Mouse (Mus musculus) gastrocnemius, adult 2 months (tissue): ENCODE data around the gene Spata33. TPM values are rescaled to one million over a fixed set of nuclear protein-coding genes. Genes with fewer than 3 reads are reported as not detected.
"Not testable (repeated sequence)": the region's sequence is repeated elsewhere in the genome, so short reads cannot be mapped to it uniquely, and the experiment has no call there.

Experiments used
- DNase-seq: peaks from one replicate; pipeline ENCODE4 v3.0.0; 2022
- H3K27ac ChIP-seq: fragments of 200-600 bp; 2 replicates; pipeline ENCODE4 v1.8.1; 2022; ENCODE audit warnings: mild to moderate bottlenecking
- H3K4me3 ChIP-seq: fragments of 200-600 bp; 2 replicates; pipeline ENCODE4 v1.8.1; 2022; ENCODE audit warnings: mild to moderate bottlenecking, moderate library complexity
- CTCF ChIP-seq: fragments of 200-600 bp; IDR thresholded peaks from 2 replicates; pipeline ENCODE4 v1.8.1; 2022; ENCODE audit warnings: antibody characterized with exemption, mild to moderate bottlenecking, moderate library complexity
- intact Hi-C: fragments of 180-260 bp; cut with DNase I; formaldehyde crosslinking; loops from one replicate; pipeline ENCODE4 v1.15.1; 2025
- long read RNA-seq, 2 experiments: library from polyadenylated mRNA; stranded (forward); transcript quantifications; one replicate each; pipeline ENCODE4 v2.0.0; 2021
- total RNA-seq, 2 experiments: library from RNA; stranded (reverse); gene quantifications; 2 replicates each; pipeline ENCODE4 v1.2.3; 2021

The Spata33 gene
- total RNA-seq = 1 to 10 TPM; 1.2 to 1.8 TPM
- long read RNA-seq, experiment 1 = 0 reads
- long read RNA-seq, experiment 2 = 0 reads

DNA sequence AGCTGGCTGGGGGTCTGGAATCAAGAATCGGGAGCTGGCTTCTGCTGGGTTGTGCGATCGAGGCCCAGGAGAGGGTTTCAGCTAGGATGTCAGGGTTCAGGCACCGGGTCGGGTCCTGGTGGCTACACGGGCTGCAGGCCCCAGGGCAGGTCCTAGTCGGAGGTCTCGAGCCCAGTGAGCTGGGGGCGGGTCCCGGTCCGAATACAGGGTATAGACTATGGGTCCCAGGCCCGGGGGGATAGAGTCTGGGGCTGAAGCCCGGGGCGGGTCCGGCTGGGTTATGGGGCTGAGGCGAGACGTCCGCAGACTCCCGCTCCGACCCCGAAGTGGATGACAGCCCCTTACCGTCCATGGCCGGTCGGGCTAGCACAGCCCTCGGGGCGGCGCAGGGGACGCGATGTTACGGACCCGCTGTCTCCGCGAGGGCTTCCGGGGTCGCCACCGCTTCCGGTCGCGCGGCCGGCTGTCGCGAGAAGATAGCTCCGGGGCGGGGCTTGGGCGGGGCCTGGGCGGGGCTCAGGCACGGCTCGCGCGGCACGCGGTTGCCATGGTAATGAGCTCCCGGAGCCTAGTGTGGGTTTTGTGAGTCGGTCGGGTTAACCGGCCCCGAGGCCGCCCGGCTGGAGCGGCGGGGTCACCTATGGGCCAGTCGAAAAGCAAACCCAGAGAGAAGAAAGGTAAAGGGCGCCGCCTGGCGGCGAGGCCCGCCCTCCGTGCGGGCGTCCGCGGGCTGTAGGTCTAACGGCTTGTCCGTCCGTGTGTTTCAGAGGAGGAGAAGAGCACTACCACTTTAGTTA, at the start of gene Spata33, which contains the start of gene Chmp1a:
TSS of gene Spata33 (plus strand) at position 512 of the 797 bp plus-strand sequence.
TSS of gene Chmp1a (minus strand) at position 443 of the 797 bp plus-strand sequence.
- Histone ChIP-seq H3K27ac (peak within 1 kb of the TSS; percentile 94), H3K4me3 (peak within 1 kb of the TSS; percentile 81)
- TF ChIP-seq CTCF = peak; percentile 95
- intact Hi-C loops = loop anchor here (5.0 kb wide), 1 partner anchor 110 kb away; the partner anchor contains the start of gene Rpl13
- DNase-seq = peak; percentile 91

DNA sequence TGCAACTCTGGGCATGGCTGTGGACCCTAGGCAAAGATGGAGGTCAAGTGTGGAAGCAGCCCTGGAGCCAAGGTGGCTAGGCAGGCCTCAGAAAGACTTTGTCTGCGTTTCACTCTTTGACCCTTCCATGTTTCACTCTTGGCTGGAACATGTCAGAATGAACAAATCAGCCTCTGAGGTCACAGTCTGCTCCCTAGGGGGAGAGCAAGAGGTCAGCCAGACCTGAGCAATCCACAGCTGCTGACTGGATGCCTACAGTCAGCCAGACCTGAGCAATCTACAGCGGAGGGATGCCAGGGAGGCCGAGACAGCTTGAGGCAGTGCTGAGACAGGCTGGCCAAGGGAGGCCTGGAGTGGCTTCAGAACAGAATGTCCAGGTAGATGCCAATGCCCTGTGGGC, 31.2 kb upstream of the Spata33 start:
- Histone ChIP-seq H3K27ac (peak overlapping the region; percentile 63), H3K4me3 (no peak overlapping the region)
- DNase-seq = peak; percentile 82
- intact Hi-C loops = no loop called here
- TF ChIP-seq CTCF = no peak

DNA sequence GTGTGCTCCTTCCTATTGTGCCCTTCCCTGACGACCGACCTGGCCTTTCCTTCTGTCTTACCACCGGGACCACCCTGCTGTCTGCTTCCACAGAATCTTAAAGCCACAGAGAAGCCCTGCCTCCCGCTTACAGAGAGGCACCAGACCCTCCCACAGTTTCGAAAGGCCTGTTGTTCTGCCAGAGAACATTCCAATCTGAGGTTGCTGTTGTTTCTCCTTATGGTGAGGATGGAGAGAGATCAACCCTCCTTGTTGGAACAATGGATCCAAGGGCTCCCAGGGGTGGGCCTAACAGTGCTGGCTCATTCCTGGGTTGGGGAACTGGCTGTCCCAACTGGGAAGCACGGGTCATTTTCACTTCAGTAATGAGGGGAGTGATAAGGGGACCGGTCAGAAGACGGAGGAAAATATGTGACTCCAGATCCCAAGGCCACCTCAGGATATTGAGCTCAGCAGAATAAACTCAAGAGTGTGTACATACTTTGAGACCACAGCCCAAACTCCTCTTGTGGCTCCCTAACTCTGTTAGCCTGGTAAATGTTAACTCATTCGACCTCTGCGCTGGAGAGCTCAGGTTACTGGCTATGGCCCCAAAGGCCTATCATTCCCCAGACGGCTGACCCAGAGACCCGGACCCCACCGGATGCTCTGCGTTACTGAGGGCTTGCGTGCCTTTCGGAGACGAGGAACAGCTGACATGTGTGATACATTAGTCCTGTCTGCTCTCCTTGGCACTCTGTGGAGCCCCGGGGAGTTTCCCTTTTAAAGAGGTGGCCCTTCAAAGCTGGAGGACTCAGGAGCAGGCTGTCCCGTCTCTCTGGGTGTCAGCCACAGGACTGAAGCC, 26.8 kb upstream of the Spata33 start, which contains the start of gene Dpep1:
TSS of gene Dpep1 (plus strand) at position 677 of the 844 bp plus-strand sequence.
- Histone ChIP-seq H3K4me3 (peak within 1 kb of the TSS; percentile 64), H3K27ac (peak within 1 kb of the TSS; percentile 84)
- TF ChIP-seq CTCF = no peak
- intact Hi-C loops = loop anchor here (2.0 kb wide), 1 partner anchor 31 kb away; no protein-coding TSS in a partner anchor
- peak; percentile 76 for DNase-seq

DNA sequence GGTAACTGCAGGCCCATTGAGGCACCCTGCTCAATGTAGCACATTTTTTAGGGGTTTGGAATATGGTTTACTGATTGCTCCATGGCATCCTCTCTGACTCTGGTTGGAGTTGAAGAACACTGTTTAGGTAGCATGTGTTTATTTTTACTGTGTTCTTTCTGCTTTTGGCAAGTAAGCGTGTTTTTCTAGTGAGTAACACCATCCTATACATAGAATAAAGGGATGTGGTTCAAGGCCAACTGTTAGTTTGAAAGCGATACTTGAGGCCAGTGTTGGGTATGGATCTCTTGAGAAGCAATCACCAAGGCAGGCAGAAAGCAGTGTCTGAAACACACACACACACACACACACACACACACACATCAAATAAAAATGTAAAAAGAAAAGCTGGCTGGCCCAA, 24.6 kb upstream of the Spata33 start:
- peak overlapping the region; percentile 84 for H3K27ac ChIP-seq
- DNase-seq = no peak
- intact Hi-C loops = no loop called here

DNA sequence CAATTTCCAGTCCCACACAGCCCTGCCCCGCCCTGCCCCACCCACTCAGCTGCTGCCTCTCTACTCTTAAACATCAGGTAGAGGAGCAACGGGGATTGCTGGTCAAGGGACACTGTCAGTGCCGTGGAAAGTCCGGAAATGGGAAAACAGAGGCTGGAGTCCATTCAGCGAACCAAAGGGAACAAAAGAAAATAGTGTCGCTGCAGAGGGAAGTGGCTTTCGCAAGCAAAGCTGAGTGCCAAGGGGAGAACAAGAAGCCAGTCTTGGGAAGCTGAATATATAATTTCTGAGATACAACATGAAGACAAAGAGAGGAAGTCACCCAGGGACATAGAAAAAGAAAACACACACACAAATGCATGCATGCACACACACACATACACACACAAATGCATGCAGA, 23.8 kb upstream of the Spata33 start:
- TF ChIP-seq CTCF = no peak
- DNase-seq = peak; percentile 21
- Histone ChIP-seq H3K27ac (peak overlapping the region; percentile 63), H3K4me3 (peak overlapping the region; percentile 64)
- intact Hi-C loops = no loop called here

More for the DNA sequence above, 24.6 kb upstream of the Spata33 start:
- no peak for TF ChIP-seq CTCF
- peak overlapping the region; percentile 64 for H3K4me3 ChIP-seq

DNA sequence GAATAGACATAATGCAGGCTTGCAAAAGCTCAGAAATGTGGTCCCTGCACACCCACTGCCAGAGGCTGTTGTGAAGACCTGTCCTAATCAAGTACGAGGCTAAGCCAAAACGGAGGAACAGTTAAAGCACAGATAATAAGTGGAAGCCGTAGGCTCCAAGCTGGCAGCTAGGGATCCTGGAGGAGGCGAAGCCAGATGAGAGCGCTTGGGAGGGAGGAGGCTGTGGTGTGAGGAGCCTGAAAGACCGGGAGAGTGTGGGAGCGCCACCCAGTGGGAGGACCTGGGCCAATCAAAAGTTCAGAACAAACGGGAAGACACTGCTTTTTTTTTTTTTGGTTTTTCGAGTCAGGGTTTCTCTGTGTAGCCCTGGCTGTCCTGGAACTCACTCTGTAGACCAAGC, 22.0 kb upstream of the Spata33 start:
- Histone ChIP-seq H3K4me3 (peak overlapping the region; percentile 45), H3K27ac (peak overlapping the region; percentile 28; the same call in 1 of the 2 replicates)
- intact Hi-C loops = loop anchor here (2.0 to 10.0 kb wide), 3 partner anchors 46 to 356 kb away; no protein-coding TSS in a partner anchor
- peak; percentile 85 for DNase-seq
- peak; percentile 68 for TF ChIP-seq CTCF

DNA sequence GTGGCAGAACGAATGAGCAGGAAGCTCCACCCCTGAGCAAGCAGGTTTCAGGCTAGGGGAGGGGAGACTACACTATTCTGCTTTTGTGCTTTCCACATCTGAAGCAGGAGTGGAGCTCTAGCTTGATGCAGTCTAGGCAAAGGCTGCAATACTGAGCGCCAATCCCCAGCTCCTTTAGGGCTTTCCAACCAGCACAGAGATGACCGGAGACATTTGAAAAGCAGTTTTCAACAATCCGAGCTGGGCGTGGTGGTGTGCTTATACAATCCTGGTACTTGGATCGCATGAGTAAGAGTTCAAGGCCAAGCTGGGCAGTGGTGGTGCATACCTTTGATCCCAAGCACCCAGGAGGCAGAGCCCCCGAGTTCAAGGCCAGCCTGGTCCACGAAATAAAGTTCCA, 20.7 kb upstream of the Spata33 start:
- DNase-seq = peak; percentile 7
- H3K27ac ChIP-seq = no peak overlapping the region
- H3K4me3 ChIP-seq = no peak overlapping the region
- intact Hi-C loops = loop anchor here (2.0 to 10.0 kb wide), 3 partner anchors 47 to 357 kb away; no protein-coding TSS in a partner anchor
- TF ChIP-seq CTCF = no peak

DNA sequence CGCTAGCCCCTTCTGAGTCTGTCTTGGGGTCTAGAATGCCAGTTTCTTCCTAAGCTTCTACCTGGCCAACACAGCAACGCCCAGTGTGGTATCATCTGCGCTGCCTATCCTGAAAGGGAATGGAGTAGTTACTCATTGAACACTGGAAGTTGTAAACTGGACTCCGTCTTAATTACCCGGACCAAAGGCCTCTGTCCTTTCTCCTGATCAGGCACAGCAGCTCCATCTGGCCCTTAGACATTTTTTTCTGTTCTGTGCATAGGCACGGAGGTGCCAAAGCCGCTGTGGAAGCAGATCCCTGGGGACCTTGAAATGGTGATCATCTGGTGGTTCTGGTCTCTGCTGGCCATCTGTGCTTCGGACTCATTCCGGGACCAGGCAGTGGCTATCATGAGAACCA, 18.9 kb upstream of the Spata33 start:
- no peak overlapping the region for H3K4me3 ChIP-seq
- TF ChIP-seq CTCF = no peak
- no peak overlapping the region for H3K27ac ChIP-seq
- peak; percentile 5 for DNase-seq
- intact Hi-C loops = loop anchor here (10.0 kb wide), 1 partner anchor 359 kb away; no protein-coding TSS in a partner anchor

DNA sequence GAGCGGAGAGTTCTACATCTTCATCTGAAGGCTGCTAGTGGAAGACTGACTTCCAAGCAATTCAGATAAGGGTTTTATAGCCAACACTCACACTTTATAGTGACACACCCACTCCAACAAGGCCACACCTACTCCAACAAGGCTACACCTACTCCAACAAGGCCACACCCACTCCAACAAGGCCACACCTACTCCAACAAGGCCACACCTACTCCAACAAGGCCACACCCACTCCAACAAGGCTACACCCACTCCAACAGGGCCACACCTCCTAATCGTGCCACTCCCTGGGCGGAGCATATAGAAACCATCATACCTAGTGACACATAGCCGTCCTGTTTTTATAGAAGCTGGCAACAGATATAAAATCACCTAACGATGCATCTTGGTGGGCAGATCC, 15.6 kb upstream of the Spata33 start:
- not testable (repeated sequence) for DNase-seq, H3K4me3 ChIP-seq, H3K27ac ChIP-seq
- intact Hi-C loops = loop anchor here (10.0 kb wide), 1 partner anchor 362 kb away; no protein-coding TSS in a partner anchor

DNA sequence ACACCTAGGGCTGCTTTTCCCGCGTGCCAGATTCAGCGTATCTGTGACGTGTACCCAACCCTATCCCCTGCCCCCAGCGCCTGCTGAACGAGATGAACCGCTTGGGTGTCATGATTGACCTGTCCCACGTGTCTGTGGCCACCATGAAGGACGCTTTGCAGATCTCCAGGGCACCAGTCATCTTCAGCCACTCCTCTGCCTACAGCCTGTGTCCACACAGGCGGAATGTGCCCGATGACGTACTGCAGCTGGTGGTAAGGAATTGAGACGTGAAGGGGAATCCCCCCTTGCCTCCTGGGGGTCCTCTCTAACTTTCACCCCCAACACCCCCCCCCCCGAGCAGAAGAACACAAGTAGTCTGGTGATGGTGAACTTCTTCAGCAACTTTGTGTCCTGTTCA, 12.8 kb upstream of the Spata33 start:
- DNase-seq = peak; percentile 14
- H3K4me3 ChIP-seq = no peak overlapping the region
- H3K27ac ChIP-seq = no peak overlapping the region
- intact Hi-C loops = loop anchor here (10.0 kb wide), 1 partner anchor 365 kb away; no protein-coding TSS in a partner anchor
- no peak for TF ChIP-seq CTCF

DNA sequence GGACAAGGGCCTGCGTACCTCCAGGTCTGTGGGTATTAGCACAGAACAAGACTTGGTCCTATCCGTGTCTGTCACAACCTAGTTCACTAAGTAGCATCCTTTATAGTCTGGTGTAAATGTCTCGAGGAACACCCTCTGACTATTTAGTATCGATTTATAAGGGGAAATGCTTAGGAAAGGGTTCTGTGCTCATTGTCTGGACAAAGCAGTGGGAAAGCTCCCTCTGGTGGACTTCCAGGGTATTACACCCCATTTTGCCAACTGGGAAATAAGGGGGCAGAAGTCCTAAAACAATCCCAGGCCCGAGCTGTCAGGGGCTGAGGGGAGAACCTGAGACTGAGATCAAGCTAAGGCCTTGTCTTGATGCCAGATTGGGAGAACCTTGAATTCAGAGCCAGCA, 10.3 kb upstream of the Spata33 start:
- peak; percentile 69 for DNase-seq
- Histone ChIP-seq H3K4me3 (no peak overlapping the region), H3K27ac (no peak overlapping the region)
- TF ChIP-seq CTCF = peak; percentile 94
- intact Hi-C loops = no loop called here

DNA sequence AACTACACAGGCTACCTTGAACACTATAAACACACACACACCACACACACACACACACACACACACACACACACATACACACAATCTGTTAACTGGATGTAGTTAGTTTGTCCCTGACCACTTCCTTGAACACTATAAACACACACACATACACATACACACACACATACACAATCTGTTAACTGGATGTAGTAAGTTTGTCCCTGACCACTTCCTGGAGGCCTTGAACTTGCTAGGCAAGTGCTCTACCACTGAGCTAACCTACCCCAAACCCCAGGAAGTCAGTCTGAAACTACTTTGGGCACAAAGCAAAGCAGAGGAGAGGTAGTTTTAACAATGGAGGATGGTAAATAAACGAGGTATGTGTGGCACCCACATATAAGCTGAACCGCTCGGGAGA, 9.1 kb upstream of the Spata33 start:
- no peak overlapping the region for H3K4me3 ChIP-seq
- no peak for TF ChIP-seq CTCF
- no peak overlapping the region for H3K27ac ChIP-seq
- DNase-seq = no peak
- intact Hi-C loops = no loop called here
